Mouse (Mus musculus): ENCODE measurements around the gene Chil4. TPM values are rescaled to one million over a fixed set of nuclear protein-coding genes. Genes with fewer than 3 reads are reported as not detected.

Gene Chil4
- total RNA-seq, 2 experiments from 2014 or later = not detected

- DNase-seq (ENCODE audit: low spot score in 2 of 2) = no peak
Observed at GRCm38 (mm10) chr3:106170522-106171053, 48.7 kb downstream of the Chil4 start.

GRCm38 (mm10) chr3:106167464-106167863, 51.8 kb downstream of the Chil4 start, which contains the start of gene Chil3:
Gene Chil3 (minus strand): TSS chr3:106167564.
- DNase-seq (ENCODE audit: low spot score in 2 of 2) = no peak

- no peak for DNase-seq (ENCODE audit: low spot score in 2 of 2)
Observed at GRCm38 (mm10) chr3:106154413-106154812, 64.9 kb downstream of the Chil4 start.

Other genes starting within 250 kb of the Chil4 start
- gene Ovgp1, start 245.8 kb downstream of the Chil4 start, total RNA-seq (2021) = 1 to 10 TPM; 2.2 TPM
- 1 to 10 TPM in 1 of 2 experiments, under 1 TPM in 1; 0.41 to 1.8 TPM for gene Pifo, start 204.9 kb downstream of the Chil4 start, total RNA-seq (2021)
- gene Chil5, start 186.7 kb downstream of the Chil4 start, total RNA-seq (2021) = not detected
- gene Chia1, start 106.3 kb downstream of the Chil4 start, total RNA-seq (2021) = under 1 TPM; 0.58 to 0.60 TPM
- not detected for gene Chil3, start 51.9 kb downstream of the Chil4 start, total RNA-seq (2021)
- not detected for gene Chil6, start 186.7 kb upstream of the Chil4 start, total RNA-seq (2021)